Mouse (Mus musculus) CH12.LX (cell line): ENCODE data around the gene Hapln3. TPM values are rescaled to one million over a fixed set of nuclear protein-coding genes. Genes with fewer than 3 reads are reported as not detected.

Experiments
- DNase-seq: peaks from one replicate; pipeline ENCODE4 v3.0.0-alpha.2; 2013; ENCODE audit errors: extremely low read depth
- H3K27ac ChIP-seq: 2 replicates; pipeline ENCODE4 v1.5.1; 2012; ENCODE audit warnings: low read depth, mild to moderate bottlenecking, control low read depth, moderate library complexity; ENCODE audit not compliant: insufficient read depth
- H3K27me3 ChIP-seq: replicated peaks from 2 replicates; pipeline ENCODE3; 2012; ENCODE audit warnings: inconsistent platforms
- H3K36me3 ChIP-seq, 2 experiments: replicated peaks in 1 of 2; 2 replicates each; pipeline versions ENCODE3 to v1.6.1; 2012; ENCODE audit warnings: inconsistent platforms in 1 of 2, low read length in 1 of 2, mild to moderate bottlenecking in 1 of 2, mixed read lengths in 1 of 2, moderate library complexity in 1 of 2; ENCODE audit not compliant: control insufficient read depth in 1 of 2, insufficient read depth in 1 of 2
- H3K4me1 ChIP-seq, 2 experiments: 2 replicates each; pipeline ENCODE4 v1.6.1; 2012; ENCODE audit warnings: inconsistent platforms in 1 of 2, moderate library complexity in 1 of 2; ENCODE audit not compliant: insufficient read depth in 2 of 2, control insufficient read depth in 1 of 2
- H3K4me2 ChIP-seq: 2 replicates; pipeline ENCODE4 v1.6.1; 2012; ENCODE audit warnings: low read depth, mild to moderate bottlenecking, control low read depth; ENCODE audit not compliant: poor library complexity, insufficient read depth, severe bottlenecking
- H3K4me3 ChIP-seq, 3 experiments: fragments of 150-350 bp in 1 of 3; sonication (generic) in 1 of 3; replicated peaks in 1 of 3; 2 replicates each; pipeline versions ENCODE3 to v1.5.1; 2011 to 2012; ENCODE audit warnings: low read depth in 2 of 3, low read length in 2 of 3, mild to moderate bottlenecking in 2 of 3, moderate library complexity in 2 of 3, control low read depth in 1 of 3, improper control_type of control experiment in 1 of 3, inconsistent platforms in 1 of 3, mixed read lengths in 1 of 3; ENCODE audit not compliant: poor library complexity in 1 of 3
- H3K79me2 ChIP-seq: replicated peaks from 2 replicates; pipeline ENCODE4 v1.6.1; 2012; ENCODE audit warnings: mild to moderate bottlenecking, moderate library complexity; ENCODE audit not compliant: control insufficient read depth, poor library complexity, insufficient read depth, severe bottlenecking; ENCODE audit errors: extremely low read depth
- H3K9ac ChIP-seq: 2 replicates; pipeline ENCODE4 v1.6.1; 2012; ENCODE audit warnings: low read depth, mild to moderate bottlenecking, control low read depth, moderate library complexity; ENCODE audit not compliant: insufficient read depth
- H3K9me3 ChIP-seq: replicated peaks from 2 replicates; pipeline ENCODE3; 2012; ENCODE audit warnings: low read length, inconsistent platforms, mixed read lengths
- BHLHE40 ChIP-seq: IDR thresholded peaks from 2 replicates; pipeline ENCODE4 v1.6.1; 2011; ENCODE audit warnings: mild to moderate bottlenecking, low read depth, low read length, improper control_type of control experiment
- CHD2 ChIP-seq: IDR thresholded peaks from 2 replicates; pipeline ENCODE4 v1.6.1; 2011; ENCODE audit warnings: low read length, improper control_type of control experiment
- CTCF ChIP-seq, 2 experiments: IDR thresholded peaks in 1 of 2; conservative IDR thresholded peaks in 1 of 2; 2 replicates each; pipeline ENCODE4 v1.5.1; 2011 to 2012; ENCODE audit warnings: low read depth in 2 of 2, low read length in 2 of 2, improper control_type of control experiment in 1 of 2, inconsistent platforms in 1 of 2, mild to moderate bottlenecking in 1 of 2, moderate library complexity in 1 of 2
- ELF1 ChIP-seq: IDR thresholded peaks from 2 replicates; pipeline ENCODE4 v1.6.1; 2014; ENCODE audit warnings: low read depth, mild to moderate bottlenecking, inconsistent platforms, low read length, improper control_type of control experiment
- EP300 ChIP-seq: IDR thresholded peaks from 2 replicates; pipeline ENCODE4 v1.6.1; 2011; ENCODE audit warnings: low read length, improper control_type of control experiment
- ETS1 ChIP-seq: conservative IDR thresholded peaks from 2 replicates; pipeline ENCODE4 v1.6.1; 2012; ENCODE audit warnings: low read depth, mild to moderate bottlenecking, inconsistent platforms, low read length, improper control_type of control experiment, moderate library complexity
- GABPA ChIP-seq: IDR thresholded peaks from 2 replicates; pipeline ENCODE4 v1.6.1; 2012; ENCODE audit warnings: low read depth, low read length, improper control_type of control experiment, inconsistent platforms; ENCODE audit not compliant: insufficient replicate concordance
- HCFC1 ChIP-seq: IDR thresholded peaks from 2 replicates; pipeline ENCODE4 v1.6.1; 2012; ENCODE audit warnings: low read depth, mild to moderate bottlenecking, inconsistent platforms, low read length, improper control_type of control experiment
- IRF4 ChIP-seq: IDR thresholded peaks from 2 replicates; pipeline ENCODE4 v1.6.1; 2014; ENCODE audit warnings: low read depth, mild to moderate bottlenecking, inconsistent platforms, low read length, improper control_type of control experiment
- MAFK ChIP-seq: IDR thresholded peaks from 2 replicates; pipeline ENCODE4 v1.6.1; 2011; ENCODE audit warnings: low read length, improper control_type of control experiment; ENCODE audit not compliant: insufficient replicate concordance
- MAX ChIP-seq: IDR thresholded peaks from 2 replicates; pipeline ENCODE4 v1.6.1; 2011; ENCODE audit warnings: low read length, improper control_type of control experiment
- MAZ ChIP-seq: IDR thresholded peaks from 2 replicates; pipeline ENCODE4 v1.6.1; 2012; ENCODE audit warnings: low read depth, mild to moderate bottlenecking, inconsistent platforms, low read length, improper control_type of control experiment, moderate library complexity
- MEF2A ChIP-seq: IDR thresholded peaks from 2 replicates; pipeline ENCODE4 v1.6.1; 2014; ENCODE audit warnings: low read depth, mild to moderate bottlenecking, inconsistent platforms, low read length, improper control_type of control experiment, borderline replicate concordance
- MXI1 ChIP-seq: IDR thresholded peaks from 2 replicates; pipeline ENCODE4 v1.6.1; 2011; ENCODE audit warnings: mild to moderate bottlenecking, low read depth, low read length, improper control_type of control experiment
- NRF1 ChIP-seq: IDR thresholded peaks from 2 replicates; pipeline ENCODE4 v1.6.1; 2014; ENCODE audit warnings: low read depth, mild to moderate bottlenecking, inconsistent platforms, low read length, improper control_type of control experiment, moderate library complexity
- PAX5 ChIP-seq: IDR thresholded peaks from 2 replicates; pipeline ENCODE4 v1.6.1; 2012; ENCODE audit warnings: low read length, inconsistent platforms, mixed read lengths
- POLR2A ChIP-seq: IDR thresholded peaks from 2 replicates; pipeline ENCODE4 v1.6.1; 2011; ENCODE audit warnings: low read depth, mild to moderate bottlenecking, improper control_type of control experiment, low read length
- POLR2AphosphoS2 ChIP-seq: IDR thresholded peaks from 2 replicates; pipeline ENCODE4 v1.6.1; 2011; ENCODE audit warnings: low read depth, low read length, improper control_type of control experiment
- RAD21 ChIP-seq: IDR thresholded peaks from 2 replicates; pipeline ENCODE4 v1.6.1; 2011; ENCODE audit warnings: low read depth, mild to moderate bottlenecking, low read length, improper control_type of control experiment, moderate library complexity
- RCOR1 ChIP-seq: conservative IDR thresholded peaks from 2 replicates; pipeline ENCODE4 v1.6.1; 2012; ENCODE audit warnings: low read depth, mild to moderate bottlenecking, inconsistent platforms, low read length, improper control_type of control experiment
- TBP ChIP-seq: conservative IDR thresholded peaks from 2 replicates; pipeline ENCODE4 v1.6.1; 2011; ENCODE audit warnings: low read depth, low read length, improper control_type of control experiment
- TCF12 ChIP-seq: IDR thresholded peaks from 2 replicates; pipeline ENCODE4 v1.6.1; 2014; ENCODE audit warnings: low read depth, mild to moderate bottlenecking, inconsistent platforms, low read length, improper control_type of control experiment
- USF1 ChIP-seq: IDR thresholded peaks from 2 replicates; pipeline ENCODE4 v1.6.1; 2014; ENCODE audit warnings: low read depth, mild to moderate bottlenecking, inconsistent platforms, low read length, improper control_type of control experiment
- USF2 ChIP-seq: conservative IDR thresholded peaks from 2 replicates; pipeline ENCODE4 v1.6.1; 2011; ENCODE audit warnings: low read depth, low read length, improper control_type of control experiment
- ZC3H11A ChIP-seq: IDR thresholded peaks from 2 replicates; pipeline ENCODE4 v1.6.1; 2012; ENCODE audit warnings: low read depth, mild to moderate bottlenecking, inconsistent platforms, low read length, improper control_type of control experiment
- ZMIZ1 ChIP-seq: IDR thresholded peaks from 2 replicates; pipeline ENCODE4 v1.6.1; 2012; ENCODE audit warnings: low read depth, mild to moderate bottlenecking, inconsistent platforms, low read length, improper control_type of control experiment
- dilution Hi-C: fragments of 300-500 bp; cut with MboI; formaldehyde crosslinking; loops from 2 replicates; pipeline ENCODE4 v1.14.3; 2020; ENCODE audit warnings: low sequenced_read_pairs; ENCODE audit not compliant: extremely low pct_unique_long_range_greater_than_20kb, extremely low pct_ligation_motif_present
- in situ Hi-C: fragments of 300-500 bp; cut with MboI; formaldehyde crosslinking; loops from 3 replicates; pipeline ENCODE4 v1.14.3; 2019; ENCODE audit warnings: low sequenced_read_pairs, low pct_ligation_motif_present, low pct_unique_long_range_greater_than_20kb, mixed read lengths
- polyA plus RNA-seq: library from polyadenylated mRNA; unstranded; fragments of >175 nt; gene quantifications from 2 replicates; pipeline ENCODE4 v1.2.1, GENCODE M21; 2012; ENCODE audit warnings: low read depth; ENCODE audit not compliant: insufficient read length
- total RNA-seq, 2 experiments: library from RNA; depleted of rRNA; stranded (reverse); fragments of 300-350 nt in 1 of 2; fragments of >200 nt in 1 of 2; gene quantifications; 2 replicates each; pipeline ENCODE4 v1.2.3; 2012 to 2014

Gene Hapln3
- total RNA-seq (2012; rRNA removed) (0.04 TPM in 1 of 2 replicates, not detected in the other), total RNA-seq (2014; rRNA removed) (not detected in 2 replicates), polyA plus RNA-seq (not detected in 2 replicates)

DNA sequence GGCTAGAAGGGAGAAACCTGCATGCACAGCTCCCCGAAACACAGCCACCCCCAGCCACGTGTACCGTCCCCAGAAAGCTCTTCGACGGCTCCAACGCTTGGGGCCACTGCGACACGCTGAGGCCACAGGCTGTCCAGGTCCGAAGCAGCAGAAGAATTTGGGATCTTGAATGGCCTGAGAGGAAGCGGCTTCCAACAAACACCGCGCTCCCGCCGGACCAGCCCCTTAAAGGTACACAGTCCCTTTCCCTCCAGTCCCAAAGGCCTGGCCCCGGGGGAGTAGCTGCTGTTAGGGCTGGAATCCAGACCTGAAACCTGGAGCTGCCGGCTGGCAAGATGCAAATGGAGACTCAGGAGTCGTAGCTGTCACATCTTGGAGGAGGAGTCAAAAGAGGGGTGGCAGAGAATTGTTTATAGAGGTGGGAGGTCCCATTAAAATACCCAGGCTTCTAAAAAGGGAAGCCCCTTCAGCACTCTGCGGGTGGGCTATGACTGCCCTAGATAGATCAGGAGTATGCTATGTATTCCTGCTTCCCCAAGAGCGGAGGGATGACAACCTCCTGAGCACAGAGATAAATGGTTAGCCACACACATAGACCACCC lies at the start of gene Hapln3:
Gene Hapln3, minus strand, starts transcription at position 176 of the 602 bp plus-strand sequence.
- Histone ChIP-seq H3K36me3 (peaks cover 0 to 17% of the 10 kb centered on the region in 2 experiments), H3K4me1 (no peaks in the 10 kb centered on the region), H3K27ac (no peak within 1 kb of the TSS), H3K9me3 (no peaks in the 10 kb centered on the region), H3K9ac (no peak within 1 kb of the TSS), H3K4me2 (no peak within 1 kb of the TSS), H3K79me2 (no peaks in the 10 kb centered on the region), H3K4me3 (no peak within 1 kb of the TSS), H3K27me3 (peaks cover 6% of the 10 kb centered on the region)
- dilution Hi-C loops (no loop called here), in situ Hi-C loops (no loop called here)
- TF ChIP-seq USF1 (no peak), POLR2A (no peak), MAX (no peak), HCFC1 (no peak), TBP (no peak), ELF1 (no peak), CHD2 (no peak), ZC3H11A (no peak), TCF12 (no peak), IRF4 (no peak), MAFK (no peak), MAZ (no peak), RCOR1 (no peak), BHLHE40 (no peak), USF2 (no peak), MXI1 (no peak), MEF2A (no peak), ETS1 (no peak), ZMIZ1 (no peak), RAD21 (no peak)
- no peak for DNase-seq

DNA sequence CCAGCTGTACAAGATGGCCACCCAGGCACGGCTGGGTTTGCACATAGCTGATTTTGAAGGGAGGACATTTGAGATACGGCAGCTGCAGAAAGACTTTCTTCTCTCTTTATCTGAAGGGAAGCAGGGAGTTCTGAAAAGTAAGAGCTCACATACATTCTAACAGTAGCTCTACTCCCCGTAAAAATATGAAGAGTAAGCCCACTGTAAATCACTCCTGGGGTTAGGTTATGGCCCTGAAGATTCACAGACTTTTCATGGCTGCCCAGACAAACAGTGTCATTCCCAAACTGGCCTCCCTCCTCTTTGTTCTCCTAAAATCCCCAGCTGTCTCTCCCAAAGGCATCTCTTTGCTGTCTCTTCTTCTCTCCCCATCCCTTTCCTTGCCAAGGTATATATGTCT lies 43.0 kb upstream of the Hapln3 start:
- H3K9me3 ChIP-seq, result no peaks in the 10 kb centered on the region
- no peaks in the 10 kb centered on the region for H3K4me1 ChIP-seq
- peaks cover 72% of the 10 kb centered on the region for H3K27me3 ChIP-seq
- no peak overlapping the region for H3K9ac ChIP-seq
- DNase-seq, result no peak
- dilution Hi-C loops (no loop called here), in situ Hi-C loops (no loop called here)
- no peaks in the 10 kb centered on the region for H3K36me3 ChIP-seq
- H3K79me2 ChIP-seq, result no peaks in the 10 kb centered on the region
- H3K27ac ChIP-seq, result no peak overlapping the region
- TF ChIP-seq NRF1 (no peak), POLR2AphosphoS2 (no peak), ELF1 (no peak), ZMIZ1 (no peak), CTCF (conservative IDR thresholded peaks at IDR 0.05 in 1 of 2, IDR thresholded peaks at IDR 0.05 in 1 of 2; ENCODE audit: low read depth in 2 of 2, low read length in 2 of 2) (no peak), ETS1 (no peak), PAX5 (no peak), USF1 (no peak), GABPA (no peak), EP300 (no peak)
- H3K4me2 ChIP-seq, result no peak overlapping the region
- no peak overlapping the region for H3K4me3 ChIP-seq
